Mouse (Mus musculus) testis, adult 2 months (tissue): Measurements from ENCODE around the gene Sox11. TPM values are rescaled to one million over a fixed set of nuclear protein-coding genes. Genes with fewer than 3 reads are reported as not detected.

Experiments
- H3K27ac ChIP-seq: fragments of 200-500 bp; 2 replicates; pipeline ENCODE4 v1.5.1; 2012; ENCODE audit warnings: low read depth, low read length; ENCODE audit not compliant: control insufficient read depth, insufficient read depth
- H3K27me3 ChIP-seq: fragments of 200-500 bp; 2 replicates; pipeline ENCODE4 v1.6.1; 2012; ENCODE audit warnings: mild to moderate bottlenecking, low read length, moderate library complexity; ENCODE audit not compliant: control insufficient read depth, insufficient read depth
- H3K36me3 ChIP-seq: fragments of 200-500 bp; 2 replicates; pipeline ENCODE4 v1.6.1; 2012; ENCODE audit warnings: mild to moderate bottlenecking, low read length; ENCODE audit not compliant: control insufficient read depth, insufficient read depth
- H3K4me1 ChIP-seq: fragments of 200-500 bp; 2 replicates; pipeline ENCODE4 v1.6.1; 2012; ENCODE audit warnings: low read length; ENCODE audit not compliant: control insufficient read depth, insufficient read depth
- H3K4me3 ChIP-seq: fragments of 200-500 bp; 2 replicates; pipeline ENCODE4 v1.5.1; 2012; ENCODE audit warnings: low read depth, mild to moderate bottlenecking, low read length, moderate library complexity, mixed read lengths; ENCODE audit not compliant: control insufficient read depth
- CTCF ChIP-seq: fragments of 200-500 bp; IDR thresholded peaks from 2 replicates; pipeline ENCODE4 v1.5.1; 2012; ENCODE audit warnings: low read depth, mild to moderate bottlenecking, inconsistent platforms, low read length, moderate library complexity; ENCODE audit not compliant: control insufficient read depth, insufficient read depth, insufficient replicate concordance
- POLR2A ChIP-seq: fragments of 200-500 bp; IDR thresholded peaks from 2 replicates; pipeline ENCODE4 v1.6.1; 2012; ENCODE audit warnings: low read depth, mild to moderate bottlenecking, inconsistent platforms, low read length, moderate library complexity; ENCODE audit not compliant: control insufficient read depth
- polyA plus RNA-seq: library from polyadenylated mRNA; depleted of rRNA; stranded (reverse); fragments of >200 nt; gene quantifications from 2 replicates; pipeline ENCODE4 v1.2.3, GENCODE M21; 2012

The Sox11 gene
- polyA plus RNA-seq, 1 experiment, result 0.21 TPM

DNA sequence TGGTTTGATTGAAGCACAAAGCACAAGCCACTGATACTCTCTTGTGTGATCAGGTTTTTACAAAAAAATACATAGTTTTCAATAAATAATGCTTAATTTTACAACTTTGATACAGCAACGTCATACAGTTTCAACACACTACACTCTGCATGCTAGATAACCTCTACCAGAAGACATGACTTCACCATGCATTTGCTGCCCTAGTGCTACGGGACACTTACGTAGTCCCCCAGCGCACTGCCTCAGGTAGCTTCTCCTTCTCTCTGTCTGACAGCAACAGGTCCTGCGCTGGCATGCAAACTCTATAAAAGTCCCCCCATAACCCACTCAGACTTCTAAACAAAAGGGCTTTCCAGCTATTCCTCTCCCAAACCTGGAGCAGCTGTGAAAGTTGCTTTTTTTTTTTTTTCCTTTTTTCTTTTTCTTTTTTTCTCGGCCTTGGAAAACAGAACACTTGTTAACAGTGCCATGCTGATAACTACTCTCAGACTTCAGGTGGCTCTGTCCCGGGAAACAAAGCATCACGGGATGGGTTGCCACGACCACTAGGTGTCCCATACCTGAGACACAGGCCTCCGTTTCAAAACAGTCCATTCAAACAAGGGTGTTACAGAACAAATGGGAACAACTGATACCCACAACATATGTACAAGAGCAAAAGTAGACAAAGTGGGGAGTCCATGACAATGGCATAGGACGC lies 6.9 kb downstream of the Sox11 start:
- no peak overlapping the region for H3K4me3 ChIP-seq
- no peak for TF ChIP-seq CTCF
- no peak for TF ChIP-seq POLR2A
- no peaks in the 10 kb centered on the region for H3K27me3 ChIP-seq
- peaks cover 8% of the 10 kb centered on the region for H3K4me1 ChIP-seq
- H3K36me3 ChIP-seq, result no peaks in the 10 kb centered on the region
- no peak overlapping the region for H3K27ac ChIP-seq

DNA sequence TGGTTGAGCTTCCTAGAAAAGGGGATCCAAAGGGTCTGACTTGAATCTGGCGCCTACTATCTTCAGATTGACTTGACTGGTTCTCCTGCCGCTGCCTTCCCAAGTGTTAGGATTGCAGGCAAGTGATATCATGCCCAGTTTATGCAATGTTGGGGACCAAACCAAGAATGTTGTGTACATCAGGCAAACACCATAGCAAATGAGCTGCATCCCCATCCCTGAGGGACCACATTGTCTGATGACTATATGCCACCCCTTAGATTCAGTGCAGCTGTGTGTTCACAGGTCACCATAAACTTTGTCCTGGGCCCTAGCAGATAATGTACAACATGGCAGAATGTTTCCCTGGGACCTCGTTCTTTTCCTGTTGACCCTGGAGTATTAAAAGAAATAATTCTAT lies 8.8 kb downstream of the Sox11 start:
- TF ChIP-seq CTCF, result no peak
- TF ChIP-seq POLR2A, result no peak
- H3K36me3 ChIP-seq, result no peaks in the 10 kb centered on the region
- H3K27me3 ChIP-seq, result no peaks in the 10 kb centered on the region
- H3K4me3 ChIP-seq, result no peak overlapping the region
- H3K4me1 ChIP-seq, result peaks cover under 1% of the 10 kb centered on the region
- no peak overlapping the region for H3K27ac ChIP-seq

DNA sequence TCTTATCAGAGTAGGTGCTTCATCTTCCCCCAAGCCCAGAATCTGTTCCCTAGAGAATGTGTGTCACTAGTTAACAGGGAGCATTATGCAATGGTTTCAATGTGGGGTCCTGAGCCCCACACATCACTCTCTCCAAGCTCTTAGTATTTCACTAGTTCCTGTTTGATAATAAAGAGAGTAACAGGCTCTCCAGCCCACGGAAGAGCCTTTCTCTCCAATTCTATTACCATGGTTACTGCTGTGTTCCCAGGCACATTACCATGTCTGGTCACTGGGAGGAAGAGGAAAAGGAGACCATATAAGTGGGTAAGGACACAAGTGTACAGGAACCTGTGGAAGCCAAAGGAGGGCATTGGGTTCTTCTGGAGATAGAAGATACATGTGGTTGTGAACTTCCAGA lies 19.0 kb downstream of the Sox11 start:
- Histone ChIP-seq H3K27me3 (no peaks in the 10 kb centered on the region), H3K4me1 (no peaks in the 10 kb centered on the region), H3K36me3 (no peaks in the 10 kb centered on the region), H3K4me3 (no peak overlapping the region), H3K27ac (no peak overlapping the region)
- TF ChIP-seq CTCF (no peak), POLR2A (no peak)

DNA sequence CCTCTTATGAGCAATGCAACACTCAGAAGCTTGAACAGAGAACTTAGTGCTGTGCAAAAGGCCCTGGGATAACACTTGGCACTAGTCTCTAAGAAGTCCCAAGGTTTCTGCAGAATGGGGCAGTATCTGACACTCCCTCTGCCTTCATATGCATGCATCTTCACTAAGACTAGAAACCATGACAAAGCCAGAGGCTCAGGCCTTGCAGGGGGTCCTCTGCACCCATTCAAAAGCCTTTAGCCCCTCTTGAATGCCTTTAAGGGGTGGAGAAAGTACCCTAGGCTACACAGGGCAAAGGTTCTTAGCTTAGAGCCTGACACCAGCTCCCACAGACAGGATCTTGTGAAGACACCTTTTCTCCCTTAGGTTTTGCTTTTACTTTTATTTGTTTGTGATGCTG lies 21.7 kb downstream of the Sox11 start:
- H3K27me3 ChIP-seq, result no peaks in the 10 kb centered on the region
- H3K27ac ChIP-seq, result no peak overlapping the region
- no peaks in the 10 kb centered on the region for H3K4me1 ChIP-seq
- H3K36me3 ChIP-seq, result no peaks in the 10 kb centered on the region
- no peak overlapping the region for H3K4me3 ChIP-seq
- TF ChIP-seq CTCF (no peak), POLR2A (no peak)

DNA sequence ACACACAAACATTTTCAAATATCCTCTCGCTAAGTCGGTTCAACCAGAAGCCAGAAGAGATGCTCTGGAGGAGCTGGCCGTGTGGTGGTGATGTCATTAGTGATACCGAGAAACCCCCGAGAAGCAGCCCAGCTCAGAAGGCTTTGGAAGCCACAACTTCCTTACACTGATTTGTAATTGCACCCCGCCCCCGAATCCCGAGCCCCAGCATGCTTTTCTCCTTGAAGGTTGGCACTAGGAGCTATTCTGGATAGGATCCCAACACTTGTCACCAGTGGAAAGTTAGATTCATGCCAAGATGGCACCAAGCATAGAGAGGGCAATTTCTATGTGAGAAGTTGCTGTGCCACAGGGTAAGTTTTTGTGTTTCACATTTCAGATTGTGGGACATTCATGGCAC lies 29.4 kb downstream of the Sox11 start:
- no peak overlapping the region for H3K27ac ChIP-seq
- H3K27me3 ChIP-seq, result no peaks in the 10 kb centered on the region
- no peak overlapping the region for H3K4me3 ChIP-seq
- H3K4me1 ChIP-seq, result no peaks in the 10 kb centered on the region; the same call in 1 of the 2 replicates
- no peak for TF ChIP-seq POLR2A
- no peak for TF ChIP-seq CTCF
- no peaks in the 10 kb centered on the region for H3K36me3 ChIP-seq

DNA sequence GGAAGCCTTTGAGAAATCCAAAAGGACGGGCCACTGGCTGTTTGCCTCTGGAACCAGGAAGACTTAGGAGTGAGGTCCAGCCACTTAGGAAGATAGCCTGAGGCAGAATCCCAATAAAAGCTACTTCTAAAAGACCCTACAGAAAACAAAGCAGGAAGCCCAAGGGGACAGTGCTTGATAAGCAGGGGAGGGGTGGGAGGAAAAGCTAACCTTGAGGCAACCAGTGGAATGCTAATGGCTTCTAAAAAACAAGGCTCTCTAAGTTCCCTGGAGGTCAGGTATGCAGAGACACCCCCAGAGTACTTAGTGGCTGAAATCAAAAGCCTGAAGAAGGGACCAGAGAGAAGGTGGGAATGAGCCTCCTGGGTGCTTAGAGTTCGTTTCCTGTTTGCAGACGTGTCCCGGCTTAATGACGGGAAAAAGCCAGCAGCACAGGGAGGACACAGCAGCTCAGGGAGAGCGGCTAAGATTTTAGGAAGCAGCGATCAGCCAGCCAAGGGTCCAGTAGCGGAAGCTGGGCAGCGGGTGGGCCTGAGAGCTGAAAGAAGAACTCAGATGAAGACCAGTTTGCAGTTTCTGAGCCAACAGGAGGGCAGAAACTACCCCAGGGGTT lies 30.4 kb downstream of the Sox11 start:
- no peak overlapping the region for H3K27ac ChIP-seq
- no peak for TF ChIP-seq POLR2A
- no peak for TF ChIP-seq CTCF

DNA sequence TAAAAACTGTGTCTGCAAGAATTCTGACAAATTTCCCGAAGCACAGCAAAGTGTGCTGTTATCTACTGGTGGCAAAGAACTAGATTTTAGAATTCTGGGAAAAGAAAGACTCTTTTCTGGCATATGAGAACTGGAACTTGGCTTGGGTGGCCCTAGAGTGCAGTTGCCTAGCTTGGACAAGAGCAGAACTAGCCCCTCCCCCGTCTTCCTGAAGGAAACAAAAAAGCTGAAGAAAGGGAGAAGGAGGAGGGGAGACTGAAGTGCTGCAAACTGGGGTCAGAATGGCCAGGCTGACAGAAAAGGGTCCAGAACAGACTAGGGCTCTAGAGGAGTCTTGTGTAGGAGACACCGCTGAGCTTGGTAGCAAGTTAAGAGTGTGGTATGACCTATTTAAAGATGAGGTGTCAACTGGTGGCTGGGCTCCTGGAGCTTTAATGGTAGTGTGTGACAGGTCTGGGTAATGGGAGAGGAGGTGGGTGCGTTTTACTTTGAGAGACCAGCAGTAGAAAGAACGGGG lies 31.0 kb downstream of the Sox11 start:
- H3K36me3 ChIP-seq, result no peaks in the 10 kb centered on the region
- TF ChIP-seq CTCF, result no peak
- TF ChIP-seq POLR2A, result no peak
- H3K27ac ChIP-seq, result no peak overlapping the region
- H3K4me3 ChIP-seq, result no peak overlapping the region
- H3K27me3 ChIP-seq, result no peaks in the 10 kb centered on the region
- H3K4me1 ChIP-seq, result no peaks in the 10 kb centered on the region; the same call in 1 of the 2 replicates

More for the DNA sequence above, 30.4 kb downstream of the Sox11 start:
- Histone ChIP-seq H3K27me3 (no peaks in the 10 kb centered on the region), H3K4me3 (no peak overlapping the region), H3K4me1 (no peaks in the 10 kb centered on the region; the same call in 1 of the 2 replicates), H3K36me3 (no peaks in the 10 kb centered on the region)
